Mouse (Mus musculus): Measurements from ENCODE around the gene Espnl. TPM values are rescaled to one million over a fixed set of nuclear protein-coding genes. Genes with fewer than 3 reads are reported as not detected.

Espnl gene
- polyA plus RNA-seq, 1 experiment from 2014 or later = 0.01 TPM

- no peaks in the 10 kb centered on the region for H3K36me3 ChIP-seq (replicated peaks)
- no peak overlapping the region for H3K4me2 ChIP-seq
- no peak overlapping the region for H3K9ac ChIP-seq
- 68% methylated on average over 2 of the region's 2 CpGs for WGBS (ENCODE audit: insufficient replicate concordance)
- no peak overlapping the region for H3K27ac ChIP-seq (replicated peaks)
- no peak overlapping the region for H3K4me3 ChIP-seq (replicated peaks)
- H3K27me3 ChIP-seq = no peaks in the 10 kb centered on the region
- no peaks in the 10 kb centered on the region for H3K9me3 ChIP-seq (replicated peaks)
- H3K4me1 ChIP-seq (replicated peaks) = peaks cover 10% of the 10 kb centered on the region
- no peak for ATAC-seq (ENCODE audit: insufficient read depth)
Observed at GRCm38 (mm10) chr1:91324646-91325045, 2.8 kb downstream of the Espnl start.

GRCm38 (mm10) chr1:91325488-91326042 is 3.7 kb downstream of the Espnl start:
- Histone ChIP-seq H3K9me3 (replicated peaks) (no peaks in the 10 kb centered on the region), H3K36me3 (replicated peaks) (no peaks in the 10 kb centered on the region), H3K27me3 (no peaks in the 10 kb centered on the region), H3K4me2 (no peak overlapping the region), H3K4me1 (replicated peaks) (peaks cover 10% of the 10 kb centered on the region), H3K27ac (replicated peaks) (no peak overlapping the region), H3K4me3 (replicated peaks) (no peak overlapping the region), H3K9ac (no peak overlapping the region)
- 57% methylated on average over 4 of the region's 4 CpGs for WGBS (ENCODE audit: insufficient replicate concordance)
- ATAC-seq (ENCODE audit: insufficient read depth) = no peak

- ATAC-seq (ENCODE audit: insufficient read depth) = no peak
- Histone ChIP-seq H3K4me1 (replicated peaks) (no peaks in the 10 kb centered on the region), H3K9ac (no peak overlapping the region), H3K4me2 (no peak overlapping the region), H3K27ac (replicated peaks) (no peak overlapping the region), H3K36me3 (replicated peaks) (no peaks in the 10 kb centered on the region), H3K9me3 (replicated peaks) (no peaks in the 10 kb centered on the region), H3K27me3 (no peaks in the 10 kb centered on the region), H3K4me3 (replicated peaks) (no peak overlapping the region)
- 41% methylated on average over 4 of the region's 4 CpGs for WGBS (ENCODE audit: insufficient replicate concordance)
Observed at GRCm38 (mm10) chr1:91332102-91332501, 10.2 kb downstream of the Espnl start.

GRCm38 (mm10) chr1:91333582-91333981 is 11.7 kb downstream of the Espnl start:
- no peak overlapping the region for H3K4me3 ChIP-seq (replicated peaks)

GRCm38 (mm10) chr1:91337355-91337754 is 15.5 kb downstream of the Espnl start:
- Histone ChIP-seq H3K4me1 (replicated peaks) (no peaks in the 10 kb centered on the region), H3K9me3 (replicated peaks) (no peaks in the 10 kb centered on the region), H3K4me2 (no peak overlapping the region), H3K36me3 (replicated peaks) (no peaks in the 10 kb centered on the region), H3K27ac (replicated peaks) (no peak overlapping the region), H3K4me3 (replicated peaks) (no peak overlapping the region), H3K27me3 (0 out of 2 replicates have a peak, but pooled peaks cover 6% of the 10 kb centered on the region), H3K9ac (no peak overlapping the region)
- 56% methylated on average over 7 of the region's 7 CpGs for WGBS (ENCODE audit: insufficient replicate concordance)
- ATAC-seq (ENCODE audit: insufficient read depth) = no peak

More at GRCm38 (mm10) chr1:91333582-91333981, 11.7 kb downstream of the Espnl start:
- Histone ChIP-seq H3K27ac (replicated peaks) (no peak overlapping the region), H3K9ac (no peak overlapping the region), H3K27me3 (no peaks in the 10 kb centered on the region), H3K36me3 (replicated peaks) (no peaks in the 10 kb centered on the region), H3K4me1 (replicated peaks) (no peaks in the 10 kb centered on the region), H3K9me3 (replicated peaks) (no peaks in the 10 kb centered on the region), H3K4me2 (no peak overlapping the region)
- ATAC-seq (ENCODE audit: insufficient read depth) = no peak

- Histone ChIP-seq H3K36me3 (replicated peaks) (no peaks in the 10 kb centered on the region), H3K4me2 (no peak overlapping the region), H3K9me3 (replicated peaks) (no peaks in the 10 kb centered on the region), H3K4me1 (replicated peaks) (peaks cover 7% of the 10 kb centered on the region), H3K4me3 (replicated peaks) (no peak overlapping the region), H3K27me3 (peaks cover 55% of the 10 kb centered on the region), H3K9ac (no peak overlapping the region), H3K27ac (replicated peaks) (no peak overlapping the region)
- WGBS (ENCODE audit: insufficient replicate concordance) = 63% methylated on average over 3 of the region's 3 CpGs
- ATAC-seq (ENCODE audit: insufficient read depth) = no peak
Observed at GRCm38 (mm10) chr1:91344001-91344400, 22.1 kb downstream of the Espnl start.

- H3K36me3 ChIP-seq (replicated peaks) = no peaks in the 10 kb centered on the region
- H3K4me1 ChIP-seq (replicated peaks) = peaks cover 7% of the 10 kb centered on the region
- WGBS (ENCODE audit: insufficient replicate concordance) = 4% methylated on average over 68 of the region's 68 CpGs
- no peak overlapping the region; the same call in 1 of the 2 replicates for H3K4me2 ChIP-seq
- peaks cover 55% of the 10 kb centered on the region for H3K27me3 ChIP-seq
- no peak overlapping the region for H3K4me3 ChIP-seq (replicated peaks)
- no peak overlapping the region for H3K9ac ChIP-seq
- no peak overlapping the region for H3K27ac ChIP-seq (replicated peaks)
- no peak for ATAC-seq (ENCODE audit: insufficient read depth)
- no peaks in the 10 kb centered on the region for H3K9me3 ChIP-seq (replicated peaks)
Observed at GRCm38 (mm10) chr1:91344921-91345685, 23.2 kb downstream of the Espnl start.

GRCm38 (mm10) chr1:91346892-91347291 is 25.0 kb downstream of the Espnl start:
- H3K4me2 ChIP-seq = no peak overlapping the region
- WGBS (ENCODE audit: insufficient replicate concordance) = 30% methylated on average over 3 of the region's 3 CpGs
- H3K27ac ChIP-seq (replicated peaks) = no peak overlapping the region
- no peaks in the 10 kb centered on the region for H3K9me3 ChIP-seq (replicated peaks)
- peaks cover 49% of the 10 kb centered on the region for H3K27me3 ChIP-seq
- no peaks in the 10 kb centered on the region for H3K36me3 ChIP-seq (replicated peaks)
- no peak overlapping the region for H3K4me3 ChIP-seq (replicated peaks)
- H3K4me1 ChIP-seq (replicated peaks) = peaks cover 7% of the 10 kb centered on the region
- ATAC-seq (ENCODE audit: insufficient read depth) = no peak; the same call in 1 of the 2 replicates
- H3K9ac ChIP-seq = no peak overlapping the region

GRCm38 (mm10) chr1:91350841-91351240 is 29.0 kb downstream of the Espnl start, which contains the start of gene Klhl30:
TSS of gene Klhl30 (plus strand) at chr1:91351016.
- no peaks in the 10 kb centered on the region for H3K9me3 ChIP-seq (replicated peaks)
- no peaks in the 10 kb centered on the region for H3K36me3 ChIP-seq (replicated peaks)
- no peak within 1 kb of the TSS for H3K4me3 ChIP-seq (replicated peaks)
- no peak within 1 kb of the TSS for H3K27ac ChIP-seq (replicated peaks)
- WGBS (ENCODE audit: insufficient replicate concordance) = 45% methylated on average over 4 of the region's 4 CpGs
- H3K4me2 ChIP-seq = no peak within 1 kb of the TSS
- no peak within 1 kb of the TSS for H3K9ac ChIP-seq
- H3K27me3 ChIP-seq = peaks cover 18% of the 10 kb centered on the region
- H3K4me1 ChIP-seq (replicated peaks) = no peaks in the 10 kb centered on the region
- no peak for ATAC-seq (ENCODE audit: insufficient read depth)

- ATAC-seq (ENCODE audit: insufficient read depth) = no peak
- no peaks in the 10 kb centered on the region for H3K36me3 ChIP-seq (replicated peaks)
- no peak overlapping the region for H3K27ac ChIP-seq (replicated peaks)
- H3K4me2 ChIP-seq = no peak overlapping the region
- no peaks in the 10 kb centered on the region for H3K9me3 ChIP-seq (replicated peaks)
- no peaks in the 10 kb centered on the region for H3K4me1 ChIP-seq (replicated peaks)
- peaks cover 14% of the 10 kb centered on the region for H3K27me3 ChIP-seq
- no peak overlapping the region for H3K9ac ChIP-seq
- H3K4me3 ChIP-seq (replicated peaks) = no peak overlapping the region
- WGBS (ENCODE audit: insufficient replicate concordance) = 59% methylated on average over 3 of the region's 3 CpGs
Observed at GRCm38 (mm10) chr1:91351249-91351648, 29.4 kb downstream of the Espnl start.

- Histone ChIP-seq H3K4me3 (replicated peaks) (no peak overlapping the region), H3K36me3 (replicated peaks) (no peaks in the 10 kb centered on the region), H3K9me3 (replicated peaks) (no peaks in the 10 kb centered on the region), H3K27me3 (peaks cover 4% of the 10 kb centered on the region; the same call in 1 of the 2 replicates), H3K4me1 (replicated peaks) (no peaks in the 10 kb centered on the region), H3K9ac (no peak overlapping the region), H3K4me2 (no peak overlapping the region), H3K27ac (replicated peaks) (no peak overlapping the region)
- ATAC-seq (ENCODE audit: insufficient read depth) = no peak
- WGBS (ENCODE audit: insufficient replicate concordance) = 60% methylated on average over 2 of the region's 2 CpGs
Observed at GRCm38 (mm10) chr1:91352277-91352676, 30.4 kb downstream of the Espnl start.
